Mouse (Mus musculus) mature B cell (primary cell): ENCODE data around the gene Opn1sw.
"Not testable (repeated sequence)": the region's sequence is repeated elsewhere in the genome, so short reads cannot be mapped to it uniquely, and the experiment has no call there.

Experiments used
- in situ Hi-C: fragments of 300-500 bp; cut with MboI; formaldehyde crosslinking; loops from 2 replicates; pipeline ENCODE4 v1.14.3; 2019

Gene Opn1sw

DNA sequence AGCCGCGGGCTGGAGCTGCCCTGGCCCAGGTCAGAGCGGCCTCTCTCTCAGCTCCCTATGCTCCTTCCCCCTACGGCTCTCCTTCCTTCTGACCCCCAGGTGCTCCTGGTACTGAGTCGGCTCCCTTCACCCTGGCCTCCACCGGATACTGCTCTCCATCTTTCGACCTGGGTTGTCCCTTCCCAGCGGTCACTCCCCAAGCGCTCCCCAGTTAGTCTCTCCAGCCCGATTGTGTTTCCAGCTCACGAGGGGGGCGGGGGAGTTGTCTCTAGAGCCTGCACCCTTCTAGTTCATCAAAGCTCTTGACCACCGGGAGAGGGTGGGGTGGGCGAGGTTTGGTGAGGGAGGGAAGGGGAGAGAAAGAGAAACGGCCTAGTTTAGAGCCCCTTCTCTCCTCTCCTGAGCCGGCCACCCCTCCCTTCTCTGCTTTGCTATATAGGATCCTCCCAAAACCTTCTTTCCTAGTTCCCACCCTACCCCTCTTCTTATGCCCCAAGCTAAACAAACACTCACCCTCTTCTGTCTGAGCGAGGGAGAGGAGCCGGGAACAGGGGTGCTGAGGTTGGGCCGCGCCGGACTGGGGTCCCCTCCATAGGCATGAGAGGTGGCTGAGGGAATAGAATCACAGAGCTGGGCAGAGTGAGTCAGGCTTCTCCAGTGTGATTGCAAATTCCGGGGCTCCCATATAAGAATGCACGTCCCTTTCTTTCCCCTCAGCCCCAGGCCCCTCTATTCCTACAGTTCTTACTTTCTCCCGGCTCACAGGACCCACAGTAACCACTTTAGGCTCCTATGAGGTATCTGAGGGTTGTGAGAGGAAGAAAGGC lies 8.7 kb upstream of the Opn1sw start:
- in situ Hi-C loops = no loop called here

- in situ Hi-C loops = no loop called here
These were observed 7.8 kb upstream of the Opn1sw start, which contains the start of gene Ccdc136 for GRCm38 (mm10) chr6:29395910-29396713. TSS of gene Ccdc136 (plus strand) at chr6:29396309.

DNA sequence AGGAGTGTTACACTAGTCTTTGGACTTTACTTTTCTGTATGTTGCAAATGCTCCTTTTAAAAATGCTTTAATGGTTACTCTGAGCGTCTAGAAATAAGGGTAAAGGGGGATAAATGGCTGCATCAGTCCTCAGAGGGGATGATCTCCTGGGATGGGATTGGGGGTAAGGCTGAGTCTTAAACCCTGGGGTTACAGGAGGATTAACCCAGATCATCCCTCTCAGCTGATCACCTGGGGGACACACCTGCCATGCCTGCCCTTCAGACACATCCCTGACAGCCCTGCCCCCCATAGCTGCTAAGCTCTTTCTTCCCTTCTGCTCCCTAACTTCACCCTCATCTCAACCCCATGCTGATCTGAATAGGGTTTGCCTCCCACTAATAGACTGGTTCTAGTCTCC lies 6.0 kb upstream of the Opn1sw start:
- in situ Hi-C loops = no loop called here

DNA sequence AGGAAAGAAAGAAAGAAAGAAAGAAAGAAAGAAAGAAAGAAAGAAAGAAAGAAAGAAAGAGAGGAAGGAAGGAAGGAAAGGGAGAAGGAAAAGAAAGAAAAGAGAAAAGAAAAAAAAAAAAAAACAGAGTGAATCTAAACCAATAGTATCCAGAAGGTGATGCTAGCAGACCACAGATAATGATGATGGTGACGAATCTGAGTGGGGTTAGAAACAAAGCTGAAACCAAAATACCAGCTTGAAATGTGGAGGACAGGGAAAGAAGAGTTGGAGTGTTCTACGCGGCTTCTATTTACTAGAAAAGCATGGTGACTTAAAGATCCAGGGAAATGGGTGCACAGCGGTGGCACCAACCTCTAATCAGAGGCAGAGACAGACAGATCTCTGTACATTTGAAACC lies 3.5 kb upstream of the Opn1sw start:
- in situ Hi-C loops = no loop called here

- in situ Hi-C loops = not testable (repeated sequence)
These were observed 3.0 kb upstream of the Opn1sw start for GRCm38 (mm10) chr6:29391241-29391640.

DNA sequence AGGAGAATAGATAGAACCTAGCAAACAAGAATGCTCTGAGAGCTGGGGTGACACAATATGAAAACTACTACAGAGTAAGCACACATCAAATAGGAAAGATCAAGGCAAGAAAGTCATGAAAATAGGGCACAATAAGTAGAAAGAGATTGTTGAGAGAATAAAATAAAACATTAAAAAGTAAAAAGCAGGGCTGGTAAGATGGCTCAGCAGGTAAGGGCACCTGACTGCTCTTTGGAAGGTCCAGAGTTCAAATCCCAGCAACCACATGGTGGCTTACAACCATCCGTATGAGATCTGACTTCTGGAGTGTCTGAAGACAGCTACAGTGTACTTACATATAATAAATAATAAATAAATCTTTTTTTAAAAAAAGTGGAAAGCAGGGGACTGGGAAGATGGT lies 2.2 kb upstream of the Opn1sw start:
- in situ Hi-C loops = not testable (repeated sequence)

- in situ Hi-C loops = no loop called here
These were observed 1.2 kb upstream of the Opn1sw start for GRCm38 (mm10) chr6:29389425-29389824.

GRCm38 (mm10) chr6:29388606-29389080 lies 375 bp upstream of the Opn1sw start:
- in situ Hi-C loops = no loop called here

GRCm38 (mm10) chr6:29382442-29382841 lies 5.8 kb downstream of the Opn1sw start:
- in situ Hi-C loops = no loop called here

DNA sequence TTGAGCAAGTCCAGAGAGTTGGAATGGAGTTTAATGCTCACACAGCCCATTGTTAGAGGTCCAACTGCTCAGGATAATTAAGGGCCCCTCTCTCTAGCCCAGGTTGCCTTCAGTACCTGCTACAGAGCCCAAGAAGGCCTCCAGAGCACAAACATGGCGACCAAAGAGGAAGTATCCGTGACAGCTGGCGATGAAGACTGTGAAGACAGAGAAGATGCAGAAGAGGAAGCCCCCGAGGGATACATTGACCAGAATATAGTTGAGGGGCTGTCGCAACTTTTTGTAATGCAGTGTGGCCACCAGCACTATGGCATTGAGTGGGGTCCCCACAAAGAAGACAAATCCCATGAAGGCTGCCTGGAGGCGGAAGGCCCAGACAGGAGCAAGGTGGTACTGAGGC lies 8.3 kb downstream of the Opn1sw start:
- in situ Hi-C loops = no loop called here

GRCm38 (mm10) chr6:29378678-29379077 lies 9.6 kb downstream of the Opn1sw start:
- in situ Hi-C loops = no loop called here

DNA sequence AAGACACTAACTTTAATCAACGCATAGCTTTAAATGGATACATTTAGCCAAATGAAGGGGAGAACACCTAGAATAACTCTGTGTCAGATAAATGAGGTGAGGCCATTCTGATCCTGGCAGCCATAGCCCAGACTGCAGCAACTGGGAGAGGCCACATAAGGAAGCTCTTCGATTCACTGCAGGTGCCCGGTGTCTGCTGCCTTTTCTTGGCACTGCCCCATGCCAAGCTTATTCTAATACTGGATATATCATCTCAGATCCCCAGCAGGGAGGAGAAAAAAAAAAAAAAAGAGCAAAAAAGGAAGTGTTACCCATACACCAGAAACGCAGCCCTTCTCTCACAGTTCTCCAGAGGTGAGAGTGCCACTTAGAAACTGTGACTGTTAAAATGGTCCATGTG lies 10.9 kb downstream of the Opn1sw start:
- in situ Hi-C loops = no loop called here

DNA sequence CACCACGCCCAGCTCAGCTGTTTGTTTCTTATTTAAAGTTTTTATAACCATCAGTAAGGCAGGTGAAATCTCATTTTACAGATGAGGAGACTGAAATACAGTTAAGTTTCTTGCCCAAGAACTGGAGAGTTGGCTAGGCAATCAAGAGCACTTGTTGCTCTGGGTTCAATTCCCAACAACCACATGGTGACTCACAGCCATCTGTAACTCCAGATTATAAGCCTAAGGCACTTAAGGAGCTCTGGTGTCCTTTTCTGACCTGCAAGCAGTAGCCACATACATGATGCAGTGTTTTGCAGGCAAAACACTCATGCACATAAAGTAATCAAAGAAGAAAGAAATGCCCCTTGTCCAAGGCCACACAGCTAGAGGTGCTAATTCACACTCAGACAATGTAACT lies 23.0 kb downstream of the Opn1sw start:
- in situ Hi-C loops = no loop called here

DNA sequence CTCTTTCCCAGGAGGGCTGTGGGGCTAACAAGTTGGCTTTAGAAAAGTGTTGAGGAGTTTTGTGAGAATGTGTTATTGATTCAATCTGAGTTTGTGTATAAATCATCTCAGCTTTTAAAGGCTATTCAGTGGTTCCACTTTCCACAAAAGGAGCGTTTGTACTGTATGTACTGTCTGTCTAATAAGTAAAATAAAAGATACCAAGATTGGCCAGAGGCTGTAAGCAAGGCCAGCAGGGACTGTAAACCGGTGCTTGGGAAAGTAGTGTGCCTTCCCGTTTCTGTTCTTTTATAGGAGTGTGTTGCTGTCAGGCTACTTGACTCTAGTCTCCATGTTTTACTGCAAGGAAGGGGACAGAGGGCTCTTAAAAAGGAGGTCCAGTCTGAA lies 25.1 kb downstream of the Opn1sw start:
- in situ Hi-C loops = no loop called here

DNA sequence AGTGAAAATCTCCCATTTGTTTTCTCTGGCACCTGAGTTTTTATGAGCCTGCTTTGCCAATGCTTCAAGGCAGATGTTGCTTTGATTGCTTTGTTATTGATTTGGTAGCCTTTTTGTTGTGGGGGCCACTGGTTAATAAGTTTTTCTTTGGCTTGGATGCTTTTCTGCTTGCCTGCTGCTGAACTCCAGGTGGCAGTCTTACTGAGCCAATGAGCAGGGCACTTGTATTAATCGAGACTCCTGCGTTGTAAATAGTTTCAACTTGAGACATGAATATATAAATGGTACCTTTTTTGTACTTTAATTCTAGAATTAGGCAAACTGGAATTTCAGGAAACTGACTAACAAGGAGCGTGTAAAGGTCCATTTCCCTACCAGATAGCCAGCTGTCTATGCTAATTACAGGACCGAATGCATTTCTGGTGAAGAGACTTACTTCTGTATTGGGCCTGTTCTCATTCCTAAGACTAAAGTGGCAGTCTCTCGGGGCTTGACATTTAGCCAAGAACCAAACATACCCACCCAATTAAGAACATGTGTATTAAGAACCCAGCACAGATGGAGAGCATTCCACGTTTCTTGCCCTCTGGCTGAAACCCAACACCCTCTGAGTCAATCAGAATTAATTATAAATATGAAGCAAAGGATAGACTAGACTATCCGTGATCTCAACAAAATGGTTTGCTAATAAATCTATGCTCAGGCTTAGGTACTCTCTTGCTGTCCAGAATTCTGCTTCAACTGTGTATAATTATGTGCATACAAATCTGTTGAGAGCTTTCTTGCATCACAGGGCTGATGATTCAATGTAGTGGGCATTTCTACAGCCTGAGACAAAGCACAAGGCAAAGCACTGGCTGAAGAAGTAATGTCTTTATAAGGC lies 25.8 kb downstream of the Opn1sw start:
- in situ Hi-C loops = no loop called here

DNA sequence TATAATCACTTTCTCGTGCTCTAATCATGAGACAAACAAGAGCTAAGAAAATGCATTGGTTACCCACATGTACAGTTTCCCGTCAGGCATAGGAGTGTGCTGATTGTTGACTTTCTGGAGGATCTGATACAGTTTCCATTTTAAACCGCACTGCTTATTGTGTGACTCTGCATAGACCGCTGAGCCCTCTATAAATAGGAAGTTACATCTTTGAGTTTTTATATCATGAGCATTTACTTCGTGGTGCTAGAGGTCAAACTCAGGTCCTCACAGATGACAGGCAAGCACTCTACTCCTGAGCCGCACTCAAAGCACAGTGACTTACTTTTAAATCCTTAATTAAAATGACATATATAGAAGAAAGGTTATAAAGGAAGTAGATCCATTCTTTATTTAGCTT lies 28.1 kb downstream of the Opn1sw start:
- in situ Hi-C loops = no loop called here

DNA sequence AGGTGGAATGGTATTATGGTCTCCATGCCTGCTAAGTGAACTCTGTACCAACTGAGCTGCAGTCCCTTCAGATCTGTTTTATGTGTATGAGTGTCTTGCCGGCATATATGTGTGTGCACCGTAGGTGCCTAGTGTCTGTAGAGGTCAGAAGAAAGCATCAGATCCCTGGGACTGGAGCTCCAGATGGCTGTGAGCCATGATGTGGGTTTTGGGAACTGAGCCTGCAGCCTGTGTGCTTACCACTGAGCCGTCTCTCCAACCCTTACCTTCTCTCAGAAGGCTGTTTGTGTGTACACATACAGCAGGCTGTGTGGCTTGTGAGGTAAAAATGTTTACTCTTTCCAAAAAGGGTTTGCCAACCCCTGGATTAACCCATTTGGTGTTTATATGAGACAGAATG lies 28.9 kb downstream of the Opn1sw start:
- in situ Hi-C loops = no loop called here

GRCm38 (mm10) chr6:29352816-29353215 lies 35.5 kb downstream of the Opn1sw start:
- in situ Hi-C loops = no loop called here

- in situ Hi-C loops = no loop called here
These were observed 36.7 kb downstream of the Opn1sw start for GRCm38 (mm10) chr6:29351613-29352012.

- in situ Hi-C loops = no loop called here
These were observed 39.9 kb downstream of the Opn1sw start for GRCm38 (mm10) chr6:29348371-29348724.

GRCm38 (mm10) chr6:29347665-29348370 lies 40.5 kb downstream of the Opn1sw start, which contains the start of gene Calu:
TSS of gene Calu (plus strand) at chr6:29348069.
- in situ Hi-C loops = no loop called here
